Mouse (Mus musculus) myocyte (in vitro differentiated cells): Measurements from ENCODE around the gene Ctbp2. TPM values are rescaled to one million over a fixed set of nuclear protein-coding genes. Genes with fewer than 3 reads are reported as not detected.

Source experiments
- H3K27me3 ChIP-seq: one replicate; pipeline ENCODE4 v1.6.1; 2011; ENCODE audit not compliant: control insufficient read depth, insufficient read depth, insufficient read length
- H3K36me3 ChIP-seq: one replicate; pipeline ENCODE4 v1.6.1; 2011; ENCODE audit not compliant: control insufficient read depth, insufficient read depth
- H3K4me2 ChIP-seq: one replicate; pipeline ENCODE4 v1.6.1; 2011; ENCODE audit warnings: low read depth, control low read depth
- H3K4me3 ChIP-seq: one replicate; pipeline ENCODE4 v1.5.1; 2011; ENCODE audit warnings: mild to moderate bottlenecking, control low read depth, moderate library complexity
- H3K79me2 ChIP-seq: one replicate; pipeline ENCODE4 v1.6.1; 2011; ENCODE audit not compliant: control insufficient read depth, insufficient read depth
- H3ac ChIP-seq: one replicate; pipeline ENCODE4 v1.6.1; 2011; ENCODE audit not compliant: control insufficient read depth, insufficient read length
- CEBPB ChIP-seq: IDR thresholded peaks from 2 replicates; pipeline ENCODE4 v1.6.1; 2011; ENCODE audit warnings: mild to moderate bottlenecking, moderate library complexity; ENCODE audit not compliant: poor library complexity, insufficient read depth, severe bottlenecking
- E2F4 ChIP-seq: IDR thresholded peaks from one replicate; pipeline ENCODE4 v1.6.1; 2011; ENCODE audit warnings: mild to moderate bottlenecking, control low read depth, moderate library complexity; ENCODE audit not compliant: insufficient read depth
- MAX ChIP-seq: IDR thresholded peaks from one replicate; pipeline ENCODE4 v1.6.1; 2011; ENCODE audit warnings: low read depth, mild to moderate bottlenecking, control low read depth
- MYOD1 ChIP-seq, 3 experiments: IDR thresholded peaks; one replicate each; pipeline ENCODE4 v1.6.1; 2011; ENCODE audit warnings: control low read depth in 2 of 3, low read depth in 2 of 3, mild to moderate bottlenecking in 2 of 3, moderate library complexity in 1 of 3; ENCODE audit not compliant: insufficient read length in 2 of 3, control insufficient read depth in 1 of 3
- MYOG ChIP-seq, 3 experiments: IDR thresholded peaks; one replicate each; pipeline ENCODE4 v1.6.1; 2011; ENCODE audit warnings: control low read depth in 2 of 3, low read depth in 2 of 3, mild to moderate bottlenecking in 2 of 3; ENCODE audit not compliant: insufficient read length in 2 of 3, control insufficient read depth in 1 of 3, insufficient read depth in 1 of 3
- POLR2A ChIP-seq: IDR thresholded peaks from one replicate; pipeline ENCODE4 v1.6.1; 2011; ENCODE audit warnings: low read depth, mild to moderate bottlenecking, control low read depth, moderate library complexity; ENCODE audit not compliant: insufficient read length
- POLR2AphosphoS2 ChIP-seq: IDR thresholded peaks from one replicate; pipeline ENCODE4 v1.6.1; 2011; ENCODE audit warnings: low read depth, control low read depth; ENCODE audit not compliant: insufficient read length
- REST ChIP-seq: IDR thresholded peaks from one replicate; pipeline ENCODE4 v1.6.1; 2011; ENCODE audit warnings: mild to moderate bottlenecking, control low read depth, moderate library complexity; ENCODE audit not compliant: insufficient read depth, insufficient read length
- SRF ChIP-seq: IDR thresholded peaks from one replicate; pipeline ENCODE4 v1.6.1; 2011; ENCODE audit warnings: low read depth; ENCODE audit not compliant: control insufficient read depth, insufficient read length
- TCF12 ChIP-seq: IDR thresholded peaks from one replicate; pipeline ENCODE4 v1.6.1; 2011; ENCODE audit warnings: mild to moderate bottlenecking, control low read depth; ENCODE audit not compliant: poor library complexity, insufficient read depth, severe bottlenecking
- TCF3 ChIP-seq: IDR thresholded peaks from one replicate; pipeline ENCODE4 v1.6.1; 2011; ENCODE audit warnings: low read depth, control low read depth; ENCODE audit not compliant: insufficient read length
- USF1 ChIP-seq: IDR thresholded peaks from one replicate; pipeline ENCODE4 v1.6.1; 2011; ENCODE audit warnings: low read depth, mild to moderate bottlenecking, control low read depth, moderate library complexity
- polyA plus RNA-seq: library from polyadenylated mRNA; unstranded; fragments of >200 nt; fragmentation: generic; extraction: Trizol; gene quantifications from one replicate; pipeline ENCODE4 v1.2.1, GENCODE M21; 2012; ENCODE audit warnings: missing spikeins

The Ctbp2 gene
- polyA plus RNA-seq, 1 experiment, result 22.4 TPM

- Histone ChIP-seq H3K79me2 (no peaks in the 10 kb centered on the region), H3K4me2 (no peak overlapping the region), H3ac (no peak overlapping the region), H3K4me3 (no peak overlapping the region), H3K27me3 (no peaks in the 10 kb centered on the region), H3K36me3 (peaks cover 17% of the 10 kb centered on the region)
- TF ChIP-seq USF1 (no peak), TCF3 (no peak), CEBPB (no peak), POLR2AphosphoS2 (no peak), SRF (no peak), MYOG (IDR thresholded peaks at IDR 0.05; ENCODE audit: control insufficient read depth in 1 of 3, insufficient read depth in 1 of 3, insufficient read length in 2 of 3, low read depth in 2 of 3) (no peak), MAX (no peak), POLR2A (no peak), REST (no peak), E2F4 (no peak), MYOD1 (IDR thresholded peaks at IDR 0.05; ENCODE audit: control insufficient read depth in 1 of 3, insufficient read length in 2 of 3, low read depth in 2 of 3) (no peak), TCF12 (no peak)
Observed at GRCm38 (mm10) chr7:132994628-132995191, 129.4 kb downstream of the Ctbp2 start.

GRCm38 (mm10) chr7:132994120-132994519 lies 130.0 kb downstream of the Ctbp2 start:
- Histone ChIP-seq H3K4me3 (no peak overlapping the region), H3K79me2 (no peaks in the 10 kb centered on the region), H3K27me3 (no peaks in the 10 kb centered on the region), H3K36me3 (peaks cover 18% of the 10 kb centered on the region), H3K4me2 (no peak overlapping the region), H3ac (no peak overlapping the region)
- no peak for TF ChIP-seq TCF12

GRCm38 (mm10) chr7:132992967-132993615 lies 131.1 kb downstream of the Ctbp2 start:
- no peaks in the 10 kb centered on the region for H3K79me2 ChIP-seq
- no peaks in the 10 kb centered on the region for H3K27me3 ChIP-seq
- peaks cover 18% of the 10 kb centered on the region for H3K36me3 ChIP-seq
- no peak overlapping the region for H3ac ChIP-seq
- TF ChIP-seq REST, result no peak
- peak; percentile 58 for TF ChIP-seq TCF12
- TF ChIP-seq TCF3, result peak; percentile 71
- TF ChIP-seq MYOD1 (IDR thresholded peaks at IDR 0.05; ENCODE audit: control insufficient read depth in 1 of 3, insufficient read length in 2 of 3, low read depth in 2 of 3), result peak; percentile 97 to 99 (median 98)
- peak; percentile 43; the same call in 1 of the 2 replicates for TF ChIP-seq CEBPB
- peak; percentile 60 to 89 (median 88) for TF ChIP-seq MYOG (IDR thresholded peaks at IDR 0.05; ENCODE audit: control insufficient read depth in 1 of 3, insufficient read depth in 1 of 3, insufficient read length in 2 of 3, low read depth in 2 of 3)
- TF ChIP-seq SRF, result peak; percentile 53
- TF ChIP-seq POLR2AphosphoS2, result peak; percentile 68
- no peak for TF ChIP-seq E2F4
- no peak for TF ChIP-seq USF1
- peak; percentile 62 for TF ChIP-seq POLR2A
- TF ChIP-seq MAX, result no peak
- no peak overlapping the region for H3K4me3 ChIP-seq
- H3K4me2 ChIP-seq, result peak overlapping the region; percentile 36

- Histone ChIP-seq H3ac (no peak overlapping the region), H3K4me3 (no peak overlapping the region), H3K79me2 (no peaks in the 10 kb centered on the region), H3K27me3 (no peaks in the 10 kb centered on the region), H3K4me2 (no peak overlapping the region), H3K36me3 (peaks cover 23% of the 10 kb centered on the region)
- TF ChIP-seq CEBPB, result no peak
- TF ChIP-seq POLR2AphosphoS2, result no peak
- TF ChIP-seq SRF, result no peak
- no peak for TF ChIP-seq REST
- TF ChIP-seq MAX, result no peak
- TF ChIP-seq E2F4, result no peak
- TF ChIP-seq TCF3, result no peak
- TF ChIP-seq TCF12, result no peak
- TF ChIP-seq MYOG (IDR thresholded peaks at IDR 0.05; ENCODE audit: control insufficient read depth in 1 of 3, insufficient read depth in 1 of 3, insufficient read length in 2 of 3, low read depth in 2 of 3), result no peak
- TF ChIP-seq MYOD1 (IDR thresholded peaks at IDR 0.05; ENCODE audit: control insufficient read depth in 1 of 3, insufficient read length in 2 of 3, low read depth in 2 of 3), result no peak
- no peak for TF ChIP-seq POLR2A
- no peak for TF ChIP-seq USF1
Observed at GRCm38 (mm10) chr7:132991240-132991900, 132.8 kb downstream of the Ctbp2 start.

GRCm38 (mm10) chr7:132989839-132990238 lies 134.3 kb downstream of the Ctbp2 start:
- Histone ChIP-seq H3K36me3 (peaks cover 35% of the 10 kb centered on the region), H3K4me3 (no peak overlapping the region), H3K79me2 (no peaks in the 10 kb centered on the region), H3K4me2 (no peak overlapping the region), H3K27me3 (no peaks in the 10 kb centered on the region), H3ac (no peak overlapping the region)
- TF ChIP-seq CEBPB (no peak), E2F4 (no peak), POLR2AphosphoS2 (no peak), MYOG (IDR thresholded peaks at IDR 0.05; ENCODE audit: control insufficient read depth in 1 of 3, insufficient read depth in 1 of 3, insufficient read length in 2 of 3, low read depth in 2 of 3) (no peak), SRF (no peak), USF1 (no peak), TCF12 (no peak), MYOD1 (IDR thresholded peaks at IDR 0.05; ENCODE audit: control insufficient read depth in 1 of 3, insufficient read length in 2 of 3, low read depth in 2 of 3) (no peak), MAX (no peak), REST (no peak), POLR2A (no peak), TCF3 (no peak)
